Mouse (Mus musculus) kidney, adult 2 months (tissue): ENCODE results near the gene Cfap44. TPM values are rescaled to one million over a fixed set of nuclear protein-coding genes. Genes with fewer than 3 reads are reported as not detected.

Experiments
- DNase-seq: peaks from one replicate; pipeline ENCODE4 v3.0.0; 2021
- H3K27ac ChIP-seq: fragments of 200-500 bp; 2 replicates; pipeline ENCODE4 v1.5.1; 2012; ENCODE audit warnings: low read depth, low read length, control low read depth, inconsistent platforms; ENCODE audit not compliant: insufficient read depth
- H3K27me3 ChIP-seq: fragments of 200-500 bp; replicated peaks from 2 replicates; pipeline ENCODE4 v1.6.1; 2012; ENCODE audit warnings: mild to moderate bottlenecking, moderate library complexity, low read length, inconsistent platforms; ENCODE audit not compliant: control insufficient read depth, insufficient read depth
- H3K36me3 ChIP-seq: fragments of 200-500 bp; 2 replicates; pipeline ENCODE4 v1.6.1; 2012; ENCODE audit warnings: mild to moderate bottlenecking, moderate library complexity, low read length, inconsistent platforms; ENCODE audit not compliant: control insufficient read depth, insufficient read depth
- H3K4me1 ChIP-seq: fragments of 200-500 bp; 2 replicates; pipeline ENCODE4 v1.6.1; 2011; ENCODE audit warnings: low read length; ENCODE audit not compliant: control insufficient read depth, insufficient read depth
- H3K4me3 ChIP-seq: fragments of 200-500 bp; 2 replicates; pipeline ENCODE4 v1.5.1; 2011; ENCODE audit warnings: mild to moderate bottlenecking, low read depth, low read length, control low read depth; ENCODE audit not compliant: insufficient read depth
- CTCF ChIP-seq: fragments of 200-500 bp; conservative IDR thresholded peaks from 2 replicates; pipeline ENCODE4 v1.5.1; 2011; ENCODE audit warnings: low read depth, mild to moderate bottlenecking, control low read depth, low read length, moderate library complexity, mixed read lengths; ENCODE audit not compliant: insufficient read depth, insufficient read length
- POLR2A ChIP-seq: fragments of 200-500 bp; IDR thresholded peaks from one replicate; pipeline ENCODE4 v1.6.1; 2011; ENCODE audit warnings: low read depth, low read length, control low read depth
- WGBS: fragments of 180-500 bp; shearing (Covaris S2); methylation state at CpG from one replicate; pipeline ENCODE4 v1.1.7; 2018; 5-methylcytosine and 5-hydroxymethylcytosine counted together
- polyA plus RNA-seq: library from polyadenylated mRNA; depleted of rRNA; stranded (reverse); fragments of >200 nt; gene quantifications from 2 replicates; pipeline ENCODE4 v1.2.3, GENCODE M21; 2012

The Cfap44 gene
- polyA plus RNA-seq, 1 experiment, result 0.03 TPM

GRCm38 (mm10) chr16:44505243-44505642 is 110.6 kb downstream of the Cfap44 start:
- Histone ChIP-seq H3K27me3 (no peaks in the 10 kb centered on the region), H3K4me3 (no peak overlapping the region), H3K27ac (peak overlapping the region; percentile 9; the same call in 1 of the 2 replicates), H3K36me3 (no peaks in the 10 kb centered on the region), H3K4me1 (no peaks in the 10 kb centered on the region)
- TF ChIP-seq POLR2A (no peak), CTCF (no peak)
- 47% methylated on average over 1 of the region's 1 CpGs for WGBS
- DNase-seq, result peak; percentile 37

DNA sequence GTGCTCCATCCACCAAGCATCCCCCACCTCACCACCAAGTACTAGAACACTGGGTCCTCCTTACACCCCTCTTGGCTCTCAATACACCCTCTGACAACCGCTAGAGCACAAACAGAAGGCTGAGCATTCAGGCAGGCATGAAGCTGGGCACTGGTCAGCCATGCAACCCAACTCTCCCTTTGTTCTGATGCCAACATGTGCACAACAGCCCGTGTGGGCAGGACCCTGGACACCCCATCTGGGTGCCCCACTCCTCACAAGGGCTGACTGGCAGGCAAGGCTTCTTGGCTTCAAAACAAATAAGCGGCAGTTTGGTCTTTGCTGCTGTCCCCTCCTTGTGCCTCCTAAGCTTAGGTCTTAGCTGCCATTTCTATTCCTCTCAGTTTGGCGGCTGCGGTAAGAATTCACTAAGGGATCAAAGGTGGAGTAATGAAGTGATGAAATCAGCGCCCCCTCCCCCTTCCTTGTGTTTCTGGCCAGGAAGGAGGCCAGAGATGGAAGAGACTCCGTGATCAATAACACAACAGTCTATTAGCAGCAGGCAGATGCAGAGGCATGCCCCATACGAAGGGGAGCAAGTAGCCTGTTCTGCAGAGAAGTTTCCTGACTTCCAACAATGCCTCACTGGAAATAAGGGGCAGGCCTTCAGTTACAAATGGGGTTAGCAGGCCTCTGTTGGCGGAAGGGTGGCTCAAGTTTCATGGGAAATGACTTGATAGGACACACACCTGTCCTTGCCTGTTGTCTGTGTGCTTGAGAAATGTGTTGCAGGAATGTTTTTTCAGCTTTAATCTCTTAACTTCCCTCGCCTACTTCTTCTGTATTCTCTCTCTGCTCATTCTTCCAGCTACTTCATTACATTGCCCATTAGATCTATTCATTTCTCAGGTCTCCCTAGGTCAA is 112.7 kb downstream of the Cfap44 start:
- H3K27me3 ChIP-seq, result no peaks in the 10 kb centered on the region
- H3K36me3 ChIP-seq, result no peaks in the 10 kb centered on the region
- TF ChIP-seq POLR2A, result no peak
- TF ChIP-seq CTCF, result no peak
- WGBS, result 60% methylated on average over 10 of the region's 10 CpGs
- H3K27ac ChIP-seq, result no peak overlapping the region
- H3K4me1 ChIP-seq, result no peaks in the 10 kb centered on the region
- H3K4me3 ChIP-seq, result no peak overlapping the region
- no peak for DNase-seq

GRCm38 (mm10) chr16:44508025-44508424 is 113.4 kb downstream of the Cfap44 start:
- no peak for DNase-seq
- no peak overlapping the region for H3K4me3 ChIP-seq
- no peaks in the 10 kb centered on the region for H3K36me3 ChIP-seq
- H3K27me3 ChIP-seq, result no peaks in the 10 kb centered on the region
- no peak overlapping the region for H3K27ac ChIP-seq
- TF ChIP-seq POLR2A (no peak), CTCF (no peak)
- 68% methylated on average over 5 of the region's 5 CpGs for WGBS
- no peaks in the 10 kb centered on the region for H3K4me1 ChIP-seq

- no peak for TF ChIP-seq POLR2A
- no peak for TF ChIP-seq CTCF
These were observed 114.2 kb downstream of the Cfap44 start for GRCm38 (mm10) chr16:44508772-44509171.

DNA sequence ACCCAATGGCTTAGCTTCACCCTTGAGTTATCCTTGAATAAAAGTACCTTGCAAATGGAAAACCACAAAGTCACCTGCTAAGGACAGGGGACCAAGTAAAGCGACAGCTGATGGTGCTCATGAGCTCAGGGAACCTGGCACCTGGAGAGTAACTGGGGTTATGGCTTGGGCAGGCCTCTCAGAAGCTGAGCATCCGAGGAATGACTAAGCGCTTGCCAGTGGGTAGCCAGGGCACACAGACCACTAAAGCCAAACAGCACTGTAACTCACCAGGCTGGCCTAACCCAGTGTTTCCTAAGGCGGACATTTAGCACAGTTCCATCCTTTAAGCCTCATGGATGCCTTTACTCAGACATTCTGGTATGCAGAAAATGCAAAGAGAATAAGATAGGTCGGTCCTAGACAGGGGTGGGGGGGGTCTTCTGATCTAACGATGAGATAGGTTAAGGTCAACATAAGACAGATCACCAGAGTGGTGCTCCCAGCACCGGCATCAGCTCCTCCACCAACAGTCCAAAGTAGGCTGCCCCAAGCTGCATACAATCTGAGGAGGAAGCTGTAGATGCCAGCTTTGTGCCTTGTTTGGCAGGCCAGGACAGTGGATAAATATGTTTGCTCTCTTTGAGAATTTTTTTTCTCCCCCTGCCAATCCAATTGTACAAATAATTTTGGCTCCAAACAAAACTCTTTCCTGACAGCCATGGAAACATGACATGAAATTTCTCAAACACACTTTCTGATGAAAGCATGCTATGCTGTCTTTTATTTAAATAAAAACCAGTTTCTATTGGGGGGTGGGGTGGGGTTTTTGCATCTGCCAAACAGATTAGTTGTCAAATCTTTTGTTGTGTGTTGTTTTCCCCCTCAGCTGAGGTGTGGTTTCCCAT is 115.1 kb downstream of the Cfap44 start:
- TF ChIP-seq CTCF (no peak), POLR2A (no peak)
- H3K27me3 ChIP-seq, result no peaks in the 10 kb centered on the region
- H3K4me3 ChIP-seq, result no peak overlapping the region
- WGBS, result 78% methylated on average over 7 of the region's 7 CpGs
- no peaks in the 10 kb centered on the region for H3K4me1 ChIP-seq
- DNase-seq, result no peak
- no peak overlapping the region for H3K27ac ChIP-seq
- no peaks in the 10 kb centered on the region for H3K36me3 ChIP-seq

More at GRCm38 (mm10) chr16:44508772-44509171, 114.2 kb downstream of the Cfap44 start:
- DNase-seq, result no peak
- Histone ChIP-seq H3K27me3 (no peaks in the 10 kb centered on the region), H3K27ac (no peak overlapping the region), H3K4me3 (no peak overlapping the region), H3K36me3 (no peaks in the 10 kb centered on the region), H3K4me1 (no peaks in the 10 kb centered on the region)
- WGBS, result 95% methylated on average over 13 of the region's 13 CpGs

DNA sequence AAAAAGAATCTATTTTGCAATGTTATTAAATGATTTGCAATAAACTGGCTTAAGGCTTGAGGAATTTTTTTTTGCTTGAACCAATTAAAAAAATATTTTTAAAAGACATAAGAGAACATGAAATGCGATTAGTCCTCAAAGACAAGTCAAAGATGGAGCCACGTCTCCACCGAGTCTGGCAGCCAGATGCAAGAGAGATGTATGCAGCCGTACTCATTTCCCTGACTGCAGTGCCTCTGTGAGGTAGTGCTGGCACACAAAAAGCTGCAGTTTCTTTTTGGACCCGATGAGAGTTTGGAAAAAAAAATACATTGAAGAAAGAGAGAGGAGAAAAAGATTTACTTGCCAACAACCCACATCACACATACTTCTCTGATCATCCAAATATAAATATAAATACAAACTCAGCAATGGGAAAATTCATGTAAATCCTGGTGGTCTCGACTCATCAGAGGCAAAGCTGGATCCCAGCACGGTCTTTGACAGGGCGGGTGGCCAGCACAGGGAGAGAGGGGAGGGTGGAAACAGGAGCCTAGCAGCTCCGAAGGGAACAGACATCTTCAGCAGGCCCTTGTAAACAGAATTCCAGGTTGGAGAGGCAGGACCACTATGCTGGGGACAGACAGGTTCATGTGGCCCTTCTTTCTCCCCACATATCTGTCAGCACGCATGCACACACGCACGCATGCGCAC is 116.1 kb downstream of the Cfap44 start:
- H3K27me3 ChIP-seq, result no peaks in the 10 kb centered on the region
- 81% methylated on average over 13 of the region's 13 CpGs for WGBS
- no peak for DNase-seq
- TF ChIP-seq POLR2A, result no peak
- TF ChIP-seq CTCF, result no peak
- H3K4me3 ChIP-seq, result no peak overlapping the region
- no peaks in the 10 kb centered on the region for H3K36me3 ChIP-seq
- no peak overlapping the region for H3K27ac ChIP-seq
- H3K4me1 ChIP-seq, result no peaks in the 10 kb centered on the region
